Mouse (Mus musculus) left cerebral cortex, postnatal 14 days (tissue): Measurements from ENCODE around the gene Plcxd1. TPM values are rescaled to one million over a fixed set of nuclear protein-coding genes. Genes with fewer than 3 reads are reported as not detected.
"Not testable (repeated sequence)": the region's sequence is repeated elsewhere in the genome, so short reads cannot be mapped to it uniquely, and the experiment has no call there.

Experiments
- DNase-seq, 2 experiments: peaks; one replicate each; pipeline ENCODE4 v3.0.0; 2021 to 2022; ENCODE audit warnings: low spot score in 2 of 2, mixed read lengths in 1 of 2
- intact Hi-C: fragments of 180-260 bp; cut with DNase I; formaldehyde crosslinking; loops from one replicate; pipeline ENCODE4 v1.15.1; 2025
- long read RNA-seq, 2 experiments: library from polyadenylated mRNA; stranded (forward); transcript quantifications; one replicate each; pipeline ENCODE4 v2.0.0; 2021
- total RNA-seq, 2 experiments: library from RNA; stranded (reverse); gene quantifications; 2 replicates each; pipeline ENCODE4 v1.2.3; 2021

Gene Plcxd1
- total RNA-seq, result 1 to 10 TPM; 8.6 to 8.7 TPM
- long read RNA-seq, experiment 1, partial matches to known transcripts, result 4 of 7 reads
- long read RNA-seq, experiment 1, other reads (novel, unspliced or antisense), result 3 of 7 reads
- long read RNA-seq, experiment 2, partial matches to known transcripts, result 3 of 7 reads
- long read RNA-seq, experiment 2, other reads (novel, unspliced or antisense), result 4 of 7 reads

- intact Hi-C loops, result loop anchor here (10.0 kb wide), 1 partner anchor 1435 kb away; the partner anchor contains the start of genes Dgkq and Idua
- DNase-seq, result no peak
Measured at GRCm38 (mm10) chr5:110099656-110100580, at the start of gene Plcxd1. Gene Plcxd1 (plus strand): TSS chr5:110099969.

- intact Hi-C loops, result loop anchor here (5.0 kb wide), 1 partner anchor 34 kb away; the partner anchor contains the start of gene Gm35315
- peak; percentile 82 to 87 for DNase-seq
Measured at GRCm38 (mm10) chr5:110057637-110058408, 41.9 kb upstream of the Plcxd1 start.

- DNase-seq, intact Hi-C loops: not testable (repeated sequence)
Measured at GRCm38 (mm10) chr5:110072413-110072812, 27.4 kb upstream of the Plcxd1 start, which contains the start of gene Gm17655. Gene Gm17655 (minus strand): TSS chr5:110072513.

- intact Hi-C loops, result no loop called here
- no peak for DNase-seq
Measured at GRCm38 (mm10) chr5:110082961-110083360, 16.8 kb upstream of the Plcxd1 start.

GRCm38 (mm10) chr5:110086161-110086866, 13.5 kb upstream of the Plcxd1 start:
- DNase-seq, result no peak
- intact Hi-C loops, result no loop called here

GRCm38 (mm10) chr5:110091546-110091945, 8.2 kb upstream of the Plcxd1 start:
- DNase-seq, result no peak
- intact Hi-C loops, result loop anchor here (5.0 kb wide), 1 partner anchor 34 kb away; no protein-coding TSS in a partner anchor

GRCm38 (mm10) chr5:110094030-110094846, 5.5 kb upstream of the Plcxd1 start, which contains the start of gene Gm35315:
Gene Gm35315 (minus strand): TSS chr5:110094420.
- intact Hi-C loops, result loop anchor here (5.0 kb wide), 1 partner anchor 37 kb away; no protein-coding TSS in a partner anchor
- DNase-seq, result peak; percentile 89 to 92

GRCm38 (mm10) chr5:110094847-110095213, 4.9 kb upstream of the Plcxd1 start:
- no peak for DNase-seq
- intact Hi-C loops, result loop anchor here (5.0 kb wide), 1 partner anchor 38 kb away; no protein-coding TSS in a partner anchor

GRCm38 (mm10) chr5:110098991-110099477, 735 bp upstream of the Plcxd1 start:
- intact Hi-C loops, result no loop called here
- DNase-seq, result peak; percentile 50 to 60

- peak; percentile 34 to 42 for DNase-seq
- intact Hi-C loops, result loop anchor here (10.0 kb wide), 1 partner anchor 1436 kb away; the partner anchor contains the start of genes Dgkq and Idua
Measured at GRCm38 (mm10) chr5:110100921-110101631, 1.3 kb downstream of the Plcxd1 start.

- DNase-seq, result peak; percentile 79 to 83
- intact Hi-C loops, result loop anchor here (10.0 kb wide), 1 partner anchor 1437 kb away; the partner anchor contains the start of genes Dgkq and Idua
Measured at GRCm38 (mm10) chr5:110101716-110102347, 2.1 kb downstream of the Plcxd1 start.

GRCm38 (mm10) chr5:110102429-110102828, 2.7 kb downstream of the Plcxd1 start:
- DNase-seq, result no peak
- intact Hi-C loops, result loop anchor here (10.0 kb wide), 1 partner anchor 1438 kb away; the partner anchor contains the start of genes Dgkq and Idua

GRCm38 (mm10) chr5:110102853-110103625, 3.3 kb downstream of the Plcxd1 start:
- DNase-seq, result no peak
- intact Hi-C loops, result loop anchor here (10.0 kb wide), 1 partner anchor 1438 kb away; the partner anchor contains the start of genes Dgkq and Idua

GRCm38 (mm10) chr5:110103901-110104615, 4.3 kb downstream of the Plcxd1 start:
- intact Hi-C loops, result loop anchor here (10.0 kb wide), 1 partner anchor 1439 kb away; the partner anchor contains the start of genes Dgkq and Idua
- DNase-seq, result no peak
